Mouse (Mus musculus): ENCODE results near the gene Galnt9. TPM values are rescaled to one million over a fixed set of nuclear protein-coding genes. Genes with fewer than 3 reads are reported as not detected.

Gene Galnt9
- not detected in 2 replicates for polyA plus RNA-seq (2016; fragmentation: Nextera tagmentation; extraction: Ambion mirVana)

DNA sequence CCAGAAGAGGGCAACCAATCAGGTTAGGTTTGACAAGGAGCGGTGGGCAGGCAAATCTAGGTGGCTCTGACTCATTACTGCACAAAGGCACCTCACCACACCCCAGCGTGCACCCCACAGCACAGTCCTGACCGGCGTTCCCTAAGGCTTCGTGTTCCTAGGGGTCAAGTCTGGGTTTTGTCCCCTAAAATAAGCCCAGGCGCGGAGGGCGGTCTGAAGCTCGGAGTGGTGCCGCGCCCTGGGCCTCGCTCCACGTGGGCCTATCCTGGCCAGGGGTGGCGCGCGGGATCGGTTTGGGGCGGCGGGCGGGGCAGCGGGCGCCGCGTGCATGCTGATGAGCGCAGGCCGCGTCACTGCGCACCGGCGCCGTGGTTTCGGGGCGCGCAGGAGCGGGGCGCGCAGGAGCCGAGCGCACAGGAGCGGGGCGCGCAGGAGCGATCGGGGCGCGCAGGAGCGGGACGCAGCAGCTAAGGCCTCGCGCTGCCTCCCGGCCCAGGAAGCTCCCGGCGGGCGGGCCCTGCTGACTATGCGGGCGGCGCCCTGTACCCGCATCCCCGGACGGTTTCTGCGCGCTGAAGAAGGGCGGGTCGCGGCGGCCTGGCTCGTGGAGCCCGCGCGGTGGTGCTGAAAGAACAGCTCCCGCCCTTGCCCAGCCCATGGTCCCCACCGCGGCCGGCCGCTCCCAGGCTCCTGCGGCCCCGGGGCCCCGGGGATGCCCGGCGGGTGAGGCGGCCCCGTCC is at the start of gene Galnt9:
Galnt9 (plus strand) TSS at position 405 of the 740 bp plus-strand sequence.
- Histone ChIP-seq H3K4me1 (no peaks in the 10 kb centered on the region), H3K4me2 (peak within 1 kb of the TSS; percentile 46), H3K27ac (no peak within 1 kb of the TSS), H3K9ac (no peak within 1 kb of the TSS), H3K4me3 (peak within 1 kb of the TSS; percentile 20), H3K36me3 (no peaks in the 10 kb centered on the region), H3K27me3 (replicated peaks) (peaks cover 89% of the 10 kb centered on the region), H3K9me3 (replicated peaks) (no peaks in the 10 kb centered on the region)
- ATAC-seq, result 0 out of 2 replicates have a peak, but pooled peaks have one; percentile 54
- WGBS (ENCODE audit: insufficient replicate concordance), result 1% methylated on average over 71 of the region's 82 CpGs

DNA sequence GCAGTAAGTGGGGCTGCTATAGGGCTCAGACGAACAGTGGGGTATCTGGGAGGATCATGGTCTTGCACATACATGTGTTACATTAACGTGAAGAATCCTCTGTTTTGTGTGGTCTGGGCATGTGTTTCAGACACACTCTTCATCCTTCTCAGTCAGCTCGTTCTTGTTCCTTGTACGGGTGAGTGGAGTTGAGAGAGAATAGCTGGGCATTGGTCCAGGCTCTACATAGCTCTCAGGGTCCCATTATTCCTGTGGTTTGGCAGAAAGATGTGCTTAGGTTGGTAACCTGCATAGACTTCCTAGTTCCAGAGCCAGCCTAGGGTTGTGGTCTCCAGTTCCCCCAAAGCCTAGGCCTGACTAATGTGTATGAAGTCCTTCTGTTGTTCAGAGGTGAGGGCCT is 49.8 kb upstream of the Galnt9 start:
- Histone ChIP-seq H3K27me3 (replicated peaks) (peaks cover 11% of the 10 kb centered on the region; the same call in 1 of the 2 replicates), H3K9ac (no peak overlapping the region), H3K9me3 (replicated peaks) (no peaks in the 10 kb centered on the region), H3K27ac (no peak overlapping the region), H3K4me1 (0 out of 2 replicates have a peak, but pooled peaks cover 5% of the 10 kb centered on the region), H3K36me3 (no peaks in the 10 kb centered on the region), H3K4me3 (no peak overlapping the region), H3K4me2 (no peak overlapping the region)
- no peak for ATAC-seq
- 53% methylated on average over 4 of the region's 4 CpGs for WGBS (ENCODE audit: insufficient replicate concordance)

DNA sequence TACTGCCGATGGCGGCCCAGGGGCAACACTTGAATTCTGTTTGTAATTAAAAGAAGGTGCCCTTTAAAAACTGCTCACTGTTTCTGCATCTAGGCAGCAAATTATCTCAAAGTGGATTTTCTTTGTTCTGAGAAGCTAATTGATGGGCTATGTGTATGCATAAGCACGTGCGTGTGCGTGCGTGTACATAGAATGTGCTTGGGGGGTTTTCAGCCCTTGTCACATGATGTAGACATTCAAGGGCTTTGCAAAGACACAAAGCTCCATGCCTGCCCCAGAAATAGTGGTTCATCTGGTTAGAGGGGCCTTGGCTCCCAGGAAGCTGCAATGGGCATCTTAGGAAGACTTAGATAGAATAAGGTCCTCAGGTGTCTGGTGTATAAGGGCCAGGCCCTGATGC is 49.1 kb upstream of the Galnt9 start:
- H3K36me3 ChIP-seq, result no peaks in the 10 kb centered on the region
- ATAC-seq, result no peak
- peaks cover 11% of the 10 kb centered on the region; the same call in 1 of the 2 replicates for H3K27me3 ChIP-seq (replicated peaks)
- no peaks in the 10 kb centered on the region for H3K4me1 ChIP-seq
- H3K9ac ChIP-seq, result no peak overlapping the region
- no peaks in the 10 kb centered on the region for H3K9me3 ChIP-seq (replicated peaks)
- no peak overlapping the region for H3K4me2 ChIP-seq
- no peak overlapping the region for H3K27ac ChIP-seq
- WGBS (ENCODE audit: insufficient replicate concordance), result 86% methylated on average over 6 of the region's 6 CpGs
- no peak overlapping the region for H3K4me3 ChIP-seq

DNA sequence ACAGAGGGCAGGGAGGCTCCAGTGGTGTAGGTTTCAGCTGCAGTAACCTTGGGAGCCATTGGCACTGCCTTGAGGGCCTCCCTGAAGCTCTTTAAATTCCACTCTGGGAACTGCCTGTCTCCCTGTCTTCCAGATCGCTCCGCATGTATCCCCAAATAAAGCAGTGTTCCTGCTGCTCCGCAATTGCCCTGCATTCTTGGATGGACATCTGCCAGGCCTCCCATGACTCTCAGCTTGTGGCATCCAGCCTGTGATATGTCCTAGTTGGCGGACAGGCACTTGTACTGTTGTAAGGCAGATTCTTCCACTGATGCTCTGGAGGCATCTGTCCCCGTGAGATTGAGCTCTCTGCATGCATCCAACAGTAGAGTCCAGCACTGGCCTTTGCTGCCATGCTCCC is 46.6 kb upstream of the Galnt9 start:
- no peak for ATAC-seq
- H3K9ac ChIP-seq, result no peak overlapping the region
- H3K27ac ChIP-seq, result no peak overlapping the region

DNA sequence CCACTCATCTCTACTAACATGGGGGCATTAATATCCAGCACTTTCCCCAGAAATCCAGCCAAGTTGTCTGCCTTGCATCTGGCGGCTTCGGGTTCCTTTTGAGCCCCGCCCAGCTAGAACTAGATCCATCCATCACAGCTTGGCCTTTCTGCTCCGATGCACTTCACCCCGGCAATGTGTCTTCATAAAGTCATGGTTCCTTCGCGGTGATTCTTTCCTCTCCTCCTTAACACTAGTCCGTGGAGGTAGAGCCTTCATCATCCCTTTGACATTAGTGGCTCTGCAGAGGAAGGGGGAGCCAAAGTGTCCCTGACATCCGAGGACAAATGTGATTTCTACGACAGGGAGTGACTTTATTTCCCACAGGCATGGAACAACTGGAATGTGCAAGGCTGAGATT is 46.1 kb upstream of the Galnt9 start:
- ATAC-seq, result no peak
- no peak overlapping the region for H3K4me2 ChIP-seq
- no peaks in the 10 kb centered on the region for H3K36me3 ChIP-seq
- peaks cover 11% of the 10 kb centered on the region; the same call in 1 of the 2 replicates for H3K27me3 ChIP-seq (replicated peaks)
- H3K9me3 ChIP-seq (replicated peaks), result no peaks in the 10 kb centered on the region
- H3K9ac ChIP-seq, result no peak overlapping the region
- WGBS (ENCODE audit: insufficient replicate concordance), result 54% methylated on average over 10 of the region's 10 CpGs
- H3K27ac ChIP-seq, result no peak overlapping the region
- no peaks in the 10 kb centered on the region for H3K4me1 ChIP-seq
- H3K4me3 ChIP-seq, result no peak overlapping the region

More for the DNA sequence above, 46.6 kb upstream of the Galnt9 start:
- Histone ChIP-seq H3K36me3 (no peaks in the 10 kb centered on the region), H3K27me3 (replicated peaks) (peaks cover 11% of the 10 kb centered on the region; the same call in 1 of the 2 replicates), H3K4me2 (no peak overlapping the region), H3K9me3 (replicated peaks) (no peaks in the 10 kb centered on the region), H3K4me1 (no peaks in the 10 kb centered on the region), H3K4me3 (no peak overlapping the region)
- 57% methylated on average over 5 of the region's 5 CpGs for WGBS (ENCODE audit: insufficient replicate concordance)

DNA sequence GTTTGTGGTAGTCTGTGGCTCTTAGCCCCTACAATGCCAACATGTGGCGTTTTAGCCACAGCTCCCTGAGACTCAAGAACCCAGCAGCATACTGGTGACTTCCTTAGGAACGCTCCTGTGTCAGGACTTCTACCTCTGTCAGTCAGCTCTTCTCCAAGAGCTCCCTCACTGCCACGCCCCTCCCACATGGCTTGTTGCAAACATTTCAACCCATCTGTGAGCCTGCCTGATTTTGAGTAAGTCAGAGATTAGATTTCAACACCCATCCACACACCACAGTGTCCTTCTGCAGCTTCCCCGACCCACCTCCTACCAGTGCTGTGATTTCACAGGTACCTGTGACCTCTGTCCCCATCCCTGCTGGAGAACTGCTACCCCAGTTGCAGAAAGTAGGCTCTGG is 43.9 kb upstream of the Galnt9 start:
- peaks cover 11% of the 10 kb centered on the region; the same call in 1 of the 2 replicates for H3K27me3 ChIP-seq (replicated peaks)
- H3K9me3 ChIP-seq (replicated peaks), result no peaks in the 10 kb centered on the region
- 26% methylated on average over 4 of the region's 4 CpGs for WGBS (ENCODE audit: insufficient replicate concordance)
- H3K27ac ChIP-seq, result no peak overlapping the region
- no peak overlapping the region for H3K9ac ChIP-seq
- H3K4me2 ChIP-seq, result no peak overlapping the region
- no peak overlapping the region for H3K4me3 ChIP-seq
- no peaks in the 10 kb centered on the region for H3K4me1 ChIP-seq
- no peak for ATAC-seq
- H3K36me3 ChIP-seq, result no peaks in the 10 kb centered on the region

DNA sequence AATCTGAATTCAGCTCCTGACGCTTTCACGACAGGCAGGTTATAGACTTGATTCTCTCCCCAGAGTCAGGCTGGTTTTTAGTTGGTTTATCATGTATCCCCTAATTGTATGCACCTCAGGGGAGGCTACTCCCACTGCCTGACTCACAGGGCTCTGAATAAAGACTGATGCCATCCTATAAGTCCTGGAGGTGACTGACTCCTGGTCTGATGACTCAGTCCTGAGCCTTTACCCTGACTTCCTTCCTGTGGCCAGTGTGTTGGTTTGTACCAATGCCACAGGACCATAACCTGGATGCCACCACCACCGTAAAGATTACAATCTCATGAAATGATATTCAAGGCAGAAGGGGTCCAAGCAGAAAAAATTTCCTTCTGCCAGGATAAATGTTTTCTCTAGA is 40.8 kb upstream of the Galnt9 start:
- H3K9ac ChIP-seq, result no peak overlapping the region
- no peak overlapping the region for H3K4me2 ChIP-seq
- no peak overlapping the region for H3K27ac ChIP-seq
- H3K4me1 ChIP-seq, result no peaks in the 10 kb centered on the region
- H3K9me3 ChIP-seq (replicated peaks), result no peaks in the 10 kb centered on the region
- no peaks in the 10 kb centered on the region for H3K36me3 ChIP-seq
- no peak for ATAC-seq
- 67% methylated on average over 3 of the region's 3 CpGs for WGBS (ENCODE audit: insufficient replicate concordance)
- no peak overlapping the region for H3K4me3 ChIP-seq
- H3K27me3 ChIP-seq (replicated peaks), result no peaks in the 10 kb centered on the region

DNA sequence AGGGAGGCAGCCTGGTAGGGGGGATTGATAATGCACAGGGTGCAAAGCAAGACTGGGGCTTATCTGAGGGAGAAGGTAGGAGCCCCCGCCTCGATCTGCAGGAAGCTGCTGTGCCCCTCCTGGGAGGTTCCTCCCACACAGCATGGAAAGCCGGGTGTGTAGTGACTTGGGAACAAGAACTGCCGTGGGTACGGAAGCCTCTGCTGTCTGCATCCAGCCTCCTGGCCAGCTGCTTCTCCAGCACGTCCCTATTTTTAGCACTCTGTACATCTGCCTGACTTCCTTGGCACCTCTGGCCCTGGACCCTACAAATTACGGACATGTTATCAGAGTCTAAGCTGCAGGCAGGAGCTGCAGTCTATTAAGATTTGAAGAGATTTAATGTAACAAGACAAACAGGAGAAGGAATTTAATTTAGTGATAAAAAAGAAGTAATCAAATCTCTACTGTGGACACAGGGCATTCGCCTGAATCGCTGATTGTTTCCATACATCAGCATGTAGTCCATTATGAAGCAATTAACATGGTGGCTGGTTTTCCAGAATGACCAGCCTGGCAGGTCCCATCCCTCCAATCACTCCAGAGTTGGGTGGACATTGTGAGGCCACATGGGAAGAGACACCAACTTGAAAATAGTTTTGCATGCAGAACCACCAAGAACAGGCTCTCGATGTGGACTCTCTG is 38.4 kb upstream of the Galnt9 start:
- Histone ChIP-seq H3K4me3 (no peak overlapping the region), H3K27me3 (replicated peaks) (no peaks in the 10 kb centered on the region), H3K36me3 (no peaks in the 10 kb centered on the region), H3K27ac (no peak overlapping the region), H3K4me1 (no peaks in the 10 kb centered on the region), H3K9me3 (replicated peaks) (no peaks in the 10 kb centered on the region), H3K4me2 (no peak overlapping the region), H3K9ac (no peak overlapping the region)
- 48% methylated on average over 10 of the region's 10 CpGs for WGBS (ENCODE audit: insufficient replicate concordance)
- ATAC-seq, result no peak

DNA sequence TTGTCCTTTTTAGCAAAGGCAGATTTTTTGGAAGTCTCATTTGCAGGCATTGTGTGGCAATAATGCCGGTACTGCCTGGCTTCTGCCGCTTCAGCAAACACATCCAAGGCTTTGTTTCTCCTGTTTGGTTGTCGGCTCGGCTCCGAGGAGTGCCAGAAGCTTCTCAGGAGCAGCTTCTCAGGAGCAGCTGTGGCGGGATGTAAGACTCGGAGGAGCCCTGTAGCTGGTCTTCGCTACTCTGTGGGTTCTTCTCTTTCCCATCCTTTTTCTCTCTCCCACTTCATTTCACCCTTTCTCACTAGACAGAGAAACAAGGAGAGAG is 37.9 kb upstream of the Galnt9 start:
- Histone ChIP-seq H3K9me3 (replicated peaks) (no peaks in the 10 kb centered on the region), H3K4me3 (no peak overlapping the region), H3K27ac (no peak overlapping the region), H3K9ac (no peak overlapping the region), H3K4me1 (no peaks in the 10 kb centered on the region), H3K27me3 (replicated peaks) (no peaks in the 10 kb centered on the region), H3K36me3 (no peaks in the 10 kb centered on the region), H3K4me2 (no peak overlapping the region)
- WGBS (ENCODE audit: insufficient replicate concordance), result 56% methylated on average over 8 of the region's 8 CpGs
- ATAC-seq, result no peak

DNA sequence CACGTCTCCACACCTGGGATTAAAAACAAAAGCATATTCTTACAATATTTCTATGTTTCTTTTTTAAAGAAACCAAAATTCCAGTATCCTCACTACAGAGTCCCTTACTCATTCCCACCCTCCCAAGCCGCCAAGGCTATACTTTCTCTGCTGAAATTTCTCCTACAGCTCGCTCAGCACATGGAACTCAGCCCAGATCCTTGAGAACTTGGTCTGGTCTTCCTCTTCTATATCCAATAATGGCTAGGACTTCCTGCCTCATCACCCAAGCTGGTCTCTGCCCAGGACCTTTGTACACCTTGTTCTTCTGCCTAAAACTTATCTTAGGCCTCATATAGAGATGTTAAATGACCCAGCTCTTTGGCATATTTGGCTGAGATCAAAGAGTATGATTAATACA is 37.3 kb upstream of the Galnt9 start:
- Histone ChIP-seq H3K9ac (no peak overlapping the region), H3K27ac (no peak overlapping the region), H3K4me3 (no peak overlapping the region), H3K4me1 (no peaks in the 10 kb centered on the region), H3K36me3 (no peaks in the 10 kb centered on the region), H3K27me3 (replicated peaks) (no peaks in the 10 kb centered on the region), H3K4me2 (no peak overlapping the region), H3K9me3 (replicated peaks) (no peaks in the 10 kb centered on the region)
- WGBS (ENCODE audit: insufficient replicate concordance), result 55% methylated on average over 3 of the region's 3 CpGs
- ATAC-seq, result no peak

DNA sequence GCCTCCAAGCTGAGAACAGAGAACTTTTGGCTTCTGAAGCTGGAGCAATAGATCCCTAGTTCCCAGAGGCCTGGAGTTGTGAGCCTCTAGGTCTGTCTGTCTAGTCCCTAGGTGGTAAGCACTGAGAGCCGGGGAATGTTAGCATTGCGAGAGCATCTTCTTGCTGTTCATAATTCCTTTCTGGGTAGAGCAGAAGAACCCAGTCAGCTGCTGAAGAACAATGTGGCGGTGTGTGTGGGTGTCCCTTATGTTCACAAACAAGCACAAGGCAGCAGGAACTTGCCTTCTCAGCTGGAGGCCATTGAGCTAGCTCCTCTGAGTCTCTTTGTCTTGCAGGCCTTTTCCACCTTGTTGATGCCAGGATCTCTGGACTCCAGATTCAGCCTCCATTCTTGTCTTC is 36.2 kb upstream of the Galnt9 start:
- Histone ChIP-seq H3K27me3 (replicated peaks) (peaks cover 4% of the 10 kb centered on the region; the same call in 1 of the 2 replicates), H3K9ac (no peak overlapping the region), H3K4me3 (no peak overlapping the region), H3K4me1 (no peaks in the 10 kb centered on the region), H3K36me3 (no peaks in the 10 kb centered on the region), H3K4me2 (no peak overlapping the region), H3K27ac (no peak overlapping the region), H3K9me3 (replicated peaks) (no peaks in the 10 kb centered on the region)
- no peak for ATAC-seq
- 76% methylated on average over 3 of the region's 3 CpGs for WGBS (ENCODE audit: insufficient replicate concordance)

DNA sequence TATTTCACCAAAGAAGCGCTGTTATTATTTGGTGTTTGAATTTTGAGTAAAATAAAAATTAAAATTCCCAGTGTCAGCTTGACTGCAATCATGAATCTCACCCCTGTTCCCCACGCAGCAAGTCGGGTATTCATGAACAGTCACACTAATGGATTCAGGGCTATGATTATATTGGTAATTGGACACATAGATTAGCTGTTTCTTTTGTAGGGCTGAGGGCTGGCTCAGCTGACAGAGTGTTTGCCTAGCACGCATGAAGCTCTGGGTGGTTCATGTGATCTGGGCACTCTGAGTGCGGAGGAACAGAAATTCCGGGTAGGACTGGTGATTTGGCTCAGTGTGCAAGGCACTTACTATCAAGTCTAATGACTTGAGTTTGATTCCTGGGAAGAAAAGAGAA is 33.8 kb upstream of the Galnt9 start:
- no peak for ATAC-seq
- no peak overlapping the region for H3K27ac ChIP-seq
- H3K4me2 ChIP-seq, result no peak overlapping the region
- no peaks in the 10 kb centered on the region for H3K36me3 ChIP-seq
- H3K4me1 ChIP-seq, result no peaks in the 10 kb centered on the region
- H3K9ac ChIP-seq, result no peak overlapping the region
- 77% methylated on average over 6 of the region's 6 CpGs for WGBS (ENCODE audit: insufficient replicate concordance)
- no peak overlapping the region for H3K4me3 ChIP-seq
- no peaks in the 10 kb centered on the region for H3K9me3 ChIP-seq (replicated peaks)
- peaks cover 11% of the 10 kb centered on the region; the same call in 1 of the 2 replicates for H3K27me3 ChIP-seq (replicated peaks)
